Mouse (Mus musculus) myocyte (in vitro differentiated cells): Measurements from ENCODE around the gene Slit3.

Experiments used
- MYOG ChIP-seq, 3 experiments: IDR thresholded peaks; one replicate each; pipeline ENCODE4 v1.6.1; 2011; ENCODE audit warnings: control low read depth in 2 of 3, low read depth in 2 of 3, mild to moderate bottlenecking in 2 of 3; ENCODE audit not compliant: insufficient read length in 2 of 3, control insufficient read depth in 1 of 3, insufficient read depth in 1 of 3
- POLR2A ChIP-seq: IDR thresholded peaks from one replicate; pipeline ENCODE4 v1.6.1; 2011; ENCODE audit warnings: low read depth, mild to moderate bottlenecking, control low read depth, moderate library complexity; ENCODE audit not compliant: insufficient read length
- POLR2AphosphoS2 ChIP-seq: IDR thresholded peaks from one replicate; pipeline ENCODE4 v1.6.1; 2011; ENCODE audit warnings: low read depth, control low read depth; ENCODE audit not compliant: insufficient read length
- TCF12 ChIP-seq: IDR thresholded peaks from one replicate; pipeline ENCODE4 v1.6.1; 2011; ENCODE audit warnings: mild to moderate bottlenecking, control low read depth; ENCODE audit not compliant: poor library complexity, insufficient read depth, severe bottlenecking
- USF1 ChIP-seq: IDR thresholded peaks from one replicate; pipeline ENCODE4 v1.6.1; 2011; ENCODE audit warnings: low read depth, mild to moderate bottlenecking, control low read depth, moderate library complexity

- TF ChIP-seq USF1: no peak
- no peak for TF ChIP-seq POLR2A
- TF ChIP-seq MYOG (IDR thresholded peaks at IDR 0.05; ENCODE audit: control insufficient read depth in 1 of 3, insufficient read depth in 1 of 3, insufficient read length in 2 of 3, low read depth in 2 of 3): no peak
- no peak for TF ChIP-seq POLR2AphosphoS2
- TF ChIP-seq TCF12: no peak
Measured at GRCm38 (mm10) chr11:35693136-35693535, 572.1 kb downstream of the Slit3 start.
